Mouse (Mus musculus): ENCODE results near the gene Gdf7.

DNA sequence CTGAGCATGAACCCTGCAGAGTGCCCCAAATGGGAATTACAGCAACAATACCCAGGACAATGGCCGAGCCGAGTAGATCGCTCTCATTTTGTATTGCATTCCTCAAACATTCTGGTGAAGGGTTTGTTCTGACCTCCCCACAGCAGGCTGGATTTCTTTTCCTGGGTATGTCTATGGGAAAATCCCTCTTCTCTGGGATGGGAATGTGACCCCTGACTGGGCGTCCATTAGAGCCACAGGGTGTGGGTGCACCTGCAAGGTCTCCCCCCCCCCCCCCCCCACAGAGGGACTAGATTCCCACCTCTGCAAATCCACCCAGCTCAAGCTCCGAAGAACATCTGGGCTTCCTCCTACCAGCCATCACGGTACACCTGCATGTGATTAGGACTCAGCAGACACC, 12.7 kb downstream of the Gdf7 start:
- TF ChIP-seq CTCF (IDR thresholded peaks at IDR 0.05) (no peak), EP300 (IDR thresholded peaks at IDR 0.05) (no peak)

Measured in lung, postnatal 0 days (tissue).